Mouse (Mus musculus) urinary bladder, postnatal 14 days (tissue): ENCODE measurements at regions not wholly inside any gene's neighbourhood (a gene's known extent, or its start where the extent isn't known, plus 50 kb on each side); places are given as distances from the start of the nearest gene placed in this dataset.

Source experiments
- DNase-seq: peaks from one replicate; pipeline ENCODE4 v3.0.0; 2021; ENCODE audit warnings: low spot score

GRCm38 (mm10) chr16:73424851-73425250 is 986.8 kb downstream of the Robo2 start:
- DNase-seq = no peak

GRCm38 (mm10) chr16:73424311-73424710 is 987.3 kb downstream of the Robo2 start:
- no peak for DNase-seq

- no peak for DNase-seq
These were observed 1007.1 kb downstream of the Robo2 start for GRCm38 (mm10) chr16:73404509-73404908.

GRCm38 (mm10) chr16:73404099-73404498 is 1007.5 kb downstream of the Robo2 start:
- no peak for DNase-seq

- DNase-seq = no peak
These were observed 1032.6 kb downstream of the Robo2 start for GRCm38 (mm10) chr16:73379056-73379455.

GRCm38 (mm10) chr16:73374608-73375165 is 1036.9 kb downstream of the Robo2 start:
- no peak for DNase-seq

GRCm38 (mm10) chr16:73368607-73369233 is 1042.9 kb downstream of the Robo2 start:
- no peak for DNase-seq

GRCm38 (mm10) chr16:73367926-73368325 is 1043.7 kb downstream of the Robo2 start:
- no peak for DNase-seq

GRCm38 (mm10) chr16:73367226-73367840 is 1044.3 kb downstream of the Robo2 start:
- DNase-seq = no peak

- DNase-seq = no peak
These were observed 1042.6 kb downstream of the Robo1 start for GRCm38 (mm10) chr16:73350698-73351097.

- DNase-seq = no peak
These were observed 1035.8 kb downstream of the Robo1 start for GRCm38 (mm10) chr16:73343941-73344340.

- no peak for DNase-seq
These were observed 1035.4 kb downstream of the Robo1 start for GRCm38 (mm10) chr16:73343531-73343930.

GRCm38 (mm10) chr16:73317644-73318043 is 1009.5 kb downstream of the Robo1 start:
- no peak for DNase-seq

- no peak for DNase-seq
These were observed 1002.0 kb downstream of the Robo1 start for GRCm38 (mm10) chr16:73310096-73310495.

- no peak for DNase-seq
These were observed 971.8 kb downstream of the Robo1 start for GRCm38 (mm10) chr16:73279951-73280350.

- no peak for DNase-seq
These were observed 951.6 kb downstream of the Robo1 start for GRCm38 (mm10) chr16:73259691-73260090.

- no peak for DNase-seq
These were observed 951.2 kb downstream of the Robo1 start for GRCm38 (mm10) chr16:73259283-73259682.

GRCm38 (mm10) chr16:73245073-73245590 is 937.0 kb downstream of the Robo1 start:
- DNase-seq = no peak

GRCm38 (mm10) chr16:73230599-73230998 is 922.5 kb downstream of the Robo1 start:
- no peak for DNase-seq

- no peak for DNase-seq
These were observed 909.4 kb downstream of the Robo1 start for GRCm38 (mm10) chr16:73217555-73217954.

GRCm38 (mm10) chr16:73203542-73203941 is 895.4 kb downstream of the Robo1 start:
- no peak for DNase-seq

GRCm38 (mm10) chr16:73200991-73201390 is 892.9 kb downstream of the Robo1 start:
- no peak for DNase-seq

GRCm38 (mm10) chr16:73182776-73183175 is 874.7 kb downstream of the Robo1 start:
- DNase-seq = no peak
